Mouse (Mus musculus): ENCODE results near the gene Gimap4.
A peak's percentile ranks its signal among the peaks of the same experiment; 100 is the strongest.

Gimap4 gene

DNA sequence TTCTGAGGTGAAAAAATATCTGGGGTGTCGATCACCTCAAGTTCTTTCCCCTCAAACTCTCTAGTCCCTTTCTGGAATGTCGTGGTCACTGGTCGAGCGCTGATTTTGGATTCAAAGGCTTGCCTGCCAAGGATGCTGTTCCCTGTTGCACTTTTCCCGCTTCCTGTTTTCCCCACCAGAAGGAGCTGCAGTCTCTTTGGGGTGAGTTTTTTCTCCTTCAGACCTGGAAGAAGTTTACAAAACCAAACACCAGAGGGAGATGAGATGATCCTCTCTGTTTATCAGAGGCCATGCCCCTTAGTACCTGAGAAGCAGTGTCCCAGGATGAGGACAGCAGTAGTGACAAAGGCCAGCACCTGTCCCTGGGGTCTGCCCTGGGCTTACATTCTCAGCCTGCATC is 18.3 kb downstream of the Gimap4 start:
- DNase-seq, result no peak

DNA sequence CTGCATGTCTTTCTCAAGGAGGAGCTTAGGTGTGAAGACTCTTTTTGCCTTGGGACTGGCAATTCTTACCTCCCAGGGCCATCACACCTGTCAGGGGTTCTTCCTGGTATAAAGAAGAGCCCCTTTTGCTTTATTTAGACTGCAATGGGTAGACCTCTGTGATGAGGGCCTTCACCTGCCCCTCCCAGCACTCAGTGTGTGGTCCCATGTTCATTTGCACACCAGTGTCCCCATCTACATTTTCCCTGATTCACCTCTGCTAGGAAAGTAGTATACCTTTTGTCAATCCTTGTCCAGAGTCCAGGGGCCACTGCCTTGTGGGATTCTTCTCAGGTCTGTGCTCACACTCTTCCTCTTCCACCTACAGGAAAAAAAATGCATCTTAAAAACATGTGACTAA is 19.8 kb downstream of the Gimap4 start:
- DNase-seq, result no peak

DNA sequence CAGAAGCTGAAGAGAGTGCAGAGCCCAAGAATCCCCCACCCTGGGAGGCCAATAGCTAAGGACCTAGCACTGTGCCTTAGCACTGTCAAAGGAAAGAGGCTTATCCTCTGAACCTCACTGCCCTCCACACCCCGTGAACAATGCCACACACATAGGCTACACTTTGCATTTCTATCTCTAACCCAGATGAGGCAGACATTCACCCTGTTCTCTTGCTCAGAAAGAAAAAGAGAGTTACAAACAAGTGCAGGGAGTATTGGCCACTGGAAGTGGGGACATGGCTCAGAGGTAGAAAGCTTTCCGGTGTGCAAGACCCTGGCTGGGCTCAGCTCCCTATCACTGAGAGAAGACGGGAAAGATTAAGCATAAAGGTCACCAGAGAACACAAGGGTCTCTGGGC is 21.8 kb downstream of the Gimap4 start:
- DNase-seq, result no peak

DNA sequence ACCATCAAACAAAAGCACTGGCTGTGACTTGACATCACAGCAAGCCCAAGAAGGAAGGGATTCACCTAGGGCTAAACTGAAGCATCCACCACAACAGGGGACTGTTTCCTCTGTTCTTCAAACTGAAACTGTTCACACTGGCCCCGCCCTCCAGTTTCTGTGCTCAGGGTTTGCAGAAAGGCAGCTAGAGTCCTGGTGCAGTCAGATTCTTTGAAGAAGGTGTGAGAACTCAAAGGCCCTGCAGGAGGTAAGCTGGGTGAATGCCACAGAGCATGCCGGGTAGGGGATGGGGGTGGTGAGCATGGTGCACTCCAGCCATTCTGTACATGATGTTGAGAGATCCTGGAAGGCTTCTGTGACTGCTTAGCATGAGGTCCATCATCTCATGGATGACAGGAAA is 34.1 kb downstream of the Gimap4 start, which contains the start of the genes Gm28053 and Gimap7:
Gene Gm28053 (plus strand): TSS at position 153 of the 400 bp plus-strand sequence.
Gene Gimap7 (plus strand): TSS at position 167 of the 400 bp plus-strand sequence.
- DNase-seq, result no peak

DNA sequence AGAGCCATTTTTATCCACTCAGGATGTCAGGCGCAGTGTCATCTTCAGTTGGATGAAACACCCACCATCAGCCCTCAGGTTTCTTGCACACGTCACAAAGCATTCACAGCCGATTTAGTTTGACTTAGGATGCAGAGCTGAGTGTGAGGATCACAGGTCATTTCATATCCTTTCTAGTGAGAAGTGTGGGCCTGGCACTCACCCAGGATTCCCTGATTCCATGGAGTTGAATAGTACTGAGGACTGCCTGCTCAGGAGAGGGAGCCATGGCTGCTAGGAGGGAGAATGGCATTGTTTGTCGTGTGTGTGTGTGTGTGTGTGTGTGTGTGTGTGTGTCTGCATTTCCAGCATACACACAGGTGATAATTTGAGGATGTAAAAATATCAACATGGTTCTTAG is 36.0 kb downstream of the Gimap4 start:
- no peak for DNase-seq

DNA sequence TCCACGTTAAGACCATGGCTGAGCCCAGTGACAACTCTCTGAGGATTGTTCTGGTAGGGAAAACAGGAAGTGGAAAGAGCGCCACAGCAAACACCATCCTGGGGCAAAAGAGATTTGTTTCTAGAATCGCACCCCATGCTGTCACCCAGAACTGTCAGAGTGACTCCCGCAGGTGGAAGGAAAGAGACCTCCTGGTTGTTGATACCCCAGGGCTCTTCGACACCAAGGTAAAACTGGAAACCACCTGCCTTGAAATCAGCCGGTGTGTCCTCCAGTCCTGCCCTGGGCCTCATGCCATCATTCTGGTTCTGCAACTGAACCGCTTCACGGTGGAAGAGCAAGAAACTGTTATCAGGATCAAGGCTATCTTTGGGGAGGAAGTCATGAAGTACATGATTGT is 39.1 kb downstream of the Gimap4 start:
- DNase-seq, result no peak

DNA sequence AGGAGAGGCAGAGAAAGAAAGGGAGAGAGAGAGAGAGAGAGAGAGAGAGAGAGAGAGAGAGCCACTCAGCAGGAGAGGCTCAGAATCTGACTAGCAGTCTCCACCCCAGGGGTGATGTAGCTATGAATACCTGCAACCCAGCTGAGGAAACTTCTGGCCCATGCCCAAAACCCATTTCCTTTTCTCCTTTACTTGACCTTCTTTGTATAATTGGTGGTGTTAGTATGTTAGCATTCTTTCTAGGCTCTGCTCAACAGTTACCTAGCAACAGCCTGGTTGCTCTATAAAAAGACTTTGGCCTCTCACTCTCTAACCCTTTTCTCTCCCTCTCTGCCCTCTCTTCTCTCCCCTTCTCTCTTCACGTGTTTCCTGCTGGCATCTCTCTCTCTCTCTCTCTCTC is 41.1 kb downstream of the Gimap4 start:
- DNase-seq, result peak; percentile 69 to 79

DNA sequence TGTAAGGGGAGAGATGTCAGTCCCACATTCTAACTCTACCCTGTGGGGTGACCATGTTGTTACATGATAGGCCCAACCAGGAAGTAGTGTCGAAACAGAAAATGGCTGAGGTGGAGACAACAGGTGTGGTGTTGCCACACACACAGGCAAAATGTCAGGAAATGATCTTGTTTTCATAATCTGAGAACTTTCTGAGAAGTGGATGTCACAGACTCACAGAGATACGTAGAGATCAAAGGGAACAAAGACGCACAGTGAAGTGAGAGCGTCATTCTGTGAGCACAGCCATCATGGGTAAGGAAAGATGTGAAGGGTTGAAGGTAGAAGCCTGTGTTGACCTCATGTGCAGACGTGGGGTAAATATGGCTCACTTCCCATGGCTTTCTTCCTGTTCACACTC is 43.4 kb downstream of the Gimap4 start:
- no peak for DNase-seq

DNA sequence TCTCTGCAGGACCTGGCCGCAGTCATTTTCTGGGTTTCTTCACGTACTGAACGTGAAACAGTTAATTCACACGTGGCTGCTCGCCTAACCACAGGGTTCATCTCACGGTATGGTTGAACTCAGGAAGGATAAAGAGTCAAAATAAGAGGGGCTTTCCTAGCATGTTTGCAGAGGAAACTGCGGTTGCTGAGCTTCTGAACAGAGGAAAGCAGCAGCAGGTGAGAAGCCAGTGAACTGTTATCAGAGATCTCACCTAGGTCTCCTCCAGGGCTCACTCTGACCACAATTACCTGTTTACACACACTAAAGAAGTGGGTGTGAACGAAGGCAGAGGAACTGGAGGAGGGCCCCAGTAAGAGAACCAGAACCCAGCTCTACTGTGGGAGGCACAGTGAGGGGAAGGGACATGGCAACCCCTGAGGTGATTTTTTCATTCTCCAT is 48.5 kb downstream of the Gimap4 start:
- no peak for DNase-seq

DNA sequence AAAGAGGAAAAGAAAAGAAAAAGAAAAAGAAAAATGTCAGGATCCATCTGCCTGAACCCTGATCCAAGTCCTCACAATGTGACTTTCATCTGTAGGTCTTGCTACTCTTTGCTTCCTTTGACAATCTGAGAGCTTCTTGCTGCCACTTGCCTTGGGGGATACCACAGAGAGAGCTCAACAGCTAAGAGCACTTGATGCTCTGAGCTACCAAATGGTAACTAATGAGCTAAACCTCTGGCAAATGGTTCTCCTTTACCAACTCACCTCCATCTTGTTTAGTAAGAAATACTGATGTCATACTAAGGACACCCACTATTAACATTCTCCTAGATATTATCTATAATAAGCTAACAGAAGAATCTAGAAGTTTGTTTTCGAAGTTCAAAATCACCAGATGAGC is 49.3 kb downstream of the Gimap4 start:
- DNase-seq, result no peak

DNA sequence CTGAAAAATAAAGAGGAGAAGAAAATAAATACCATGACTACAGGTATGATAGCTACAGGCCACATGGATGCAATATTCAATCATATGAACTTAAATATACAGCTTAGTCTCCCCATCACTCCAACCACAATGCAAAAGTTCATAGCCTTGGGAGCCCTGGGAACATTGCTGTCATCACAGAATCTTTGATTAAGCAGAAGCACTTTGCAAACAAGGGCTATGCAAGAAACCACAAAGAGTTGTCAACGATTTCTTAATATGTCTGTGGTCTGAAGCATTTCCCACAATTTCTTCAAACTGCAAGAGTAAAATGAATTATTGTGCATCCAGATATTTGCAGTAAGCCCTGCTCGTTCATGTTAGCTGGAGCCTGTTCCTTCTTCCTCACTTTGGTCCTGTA is 52.7 kb downstream of the Gimap4 start:
- no peak for DNase-seq

DNA sequence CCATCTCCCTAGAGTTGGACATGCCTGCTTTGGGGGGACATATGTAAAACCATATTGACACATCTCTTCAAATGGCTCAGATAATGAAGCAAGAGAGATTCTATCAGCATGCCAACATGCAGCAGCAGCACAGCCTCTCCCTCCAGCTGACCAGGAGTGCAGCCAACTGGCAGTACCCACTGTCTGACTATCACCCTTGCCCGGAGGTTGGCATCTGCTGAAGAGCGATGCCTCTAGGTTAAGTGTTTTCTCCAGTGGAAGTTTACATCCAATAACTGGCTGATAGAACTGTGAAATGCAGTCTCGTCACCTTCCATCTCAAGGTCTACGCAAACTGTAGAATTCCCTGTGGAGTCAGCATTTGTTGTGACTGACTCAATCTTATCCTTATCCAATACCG is 53.3 kb downstream of the Gimap4 start:
- no peak for DNase-seq

DNA sequence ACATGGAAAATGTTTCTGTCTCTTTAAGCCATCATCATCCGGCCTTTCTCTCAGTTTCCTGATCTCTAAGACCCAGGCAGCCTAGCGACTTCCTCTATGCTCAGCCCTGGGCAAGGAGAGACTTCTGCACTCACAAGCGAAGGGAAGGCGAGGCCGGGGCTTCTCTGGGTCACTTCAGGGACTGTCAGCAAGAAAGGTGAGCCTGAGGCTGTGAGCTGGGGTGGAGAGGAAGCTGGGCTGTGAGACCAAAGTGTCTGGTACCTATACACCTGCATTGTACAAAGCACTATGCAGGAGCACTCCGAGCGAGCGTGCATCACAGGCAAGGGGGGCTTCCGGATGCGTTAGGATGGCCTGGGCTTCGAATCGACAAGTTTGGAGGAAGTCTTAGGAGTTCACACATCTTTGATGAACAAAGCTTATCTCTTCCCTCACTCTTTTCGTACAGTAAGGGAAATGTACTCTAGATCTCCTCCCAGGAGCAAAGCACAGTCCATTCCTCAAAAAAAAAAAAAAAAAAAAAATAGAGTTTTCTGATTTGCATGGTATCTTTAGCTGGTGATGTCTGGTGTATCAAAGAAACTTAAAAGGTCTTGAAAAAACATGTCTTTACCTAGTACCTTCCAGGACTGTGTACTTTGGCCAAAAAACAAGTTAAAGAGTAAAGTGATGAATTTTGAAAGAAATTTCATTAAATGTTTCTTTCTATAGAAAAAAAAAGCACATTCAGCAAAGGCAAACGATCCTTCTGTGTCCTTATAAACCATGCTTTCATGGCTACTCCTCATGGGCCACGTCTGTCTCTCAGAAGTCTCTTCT is 54.8 kb downstream of the Gimap4 start, which contains the start of gene Gimap1:
Gene Gimap1 (plus strand): TSS at position 94 of the 819 bp plus-strand sequence.
- peak; percentile 31 to 51 for DNase-seq

DNA sequence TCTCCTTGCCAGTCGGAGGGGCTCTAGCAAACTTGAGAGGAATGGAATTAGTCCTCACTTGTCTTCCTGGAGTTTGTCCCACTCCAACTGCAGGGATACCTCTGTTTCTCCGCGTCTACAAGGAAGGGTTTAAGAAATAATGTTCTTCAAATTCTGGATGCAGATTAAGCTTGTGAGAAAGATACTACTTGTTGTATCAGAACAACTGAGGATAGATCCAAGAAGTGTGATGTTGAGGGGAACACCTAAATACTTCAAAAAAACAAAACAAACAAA is 55.4 kb downstream of the Gimap4 start:
- DNase-seq, result no peak

DNA sequence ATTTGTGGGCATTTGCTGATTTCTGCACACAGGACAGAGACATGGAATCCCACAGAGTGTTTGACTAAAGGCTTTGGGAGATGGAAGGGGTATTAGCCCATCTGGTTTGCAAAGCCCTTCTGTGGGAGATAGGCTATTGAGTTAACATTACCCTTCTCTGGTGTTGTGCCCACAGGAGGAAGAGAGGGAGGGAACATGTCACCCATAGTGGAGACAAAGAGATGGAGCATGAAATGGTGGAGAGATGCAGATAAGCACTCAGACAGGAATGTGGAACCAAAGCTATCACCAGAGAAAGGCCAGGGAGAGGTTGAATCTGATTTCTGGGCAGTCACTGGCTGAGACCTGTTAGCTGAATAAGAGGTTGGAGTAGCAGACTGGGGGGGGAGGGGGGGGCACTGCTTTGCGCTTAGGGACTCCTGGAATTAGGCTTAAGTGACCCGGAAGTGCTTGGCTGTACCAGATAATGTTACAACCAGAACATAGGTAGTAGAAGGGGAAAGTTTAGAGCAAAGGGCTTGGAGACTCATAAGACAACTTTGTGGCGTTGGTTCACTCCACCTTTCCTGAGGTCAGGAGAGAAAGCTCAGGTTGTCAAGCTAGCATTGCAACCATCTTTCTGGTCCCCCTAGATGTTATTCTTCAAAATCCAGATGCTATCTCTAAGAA is 56.3 kb downstream of the Gimap4 start:
- no peak for DNase-seq

DNA sequence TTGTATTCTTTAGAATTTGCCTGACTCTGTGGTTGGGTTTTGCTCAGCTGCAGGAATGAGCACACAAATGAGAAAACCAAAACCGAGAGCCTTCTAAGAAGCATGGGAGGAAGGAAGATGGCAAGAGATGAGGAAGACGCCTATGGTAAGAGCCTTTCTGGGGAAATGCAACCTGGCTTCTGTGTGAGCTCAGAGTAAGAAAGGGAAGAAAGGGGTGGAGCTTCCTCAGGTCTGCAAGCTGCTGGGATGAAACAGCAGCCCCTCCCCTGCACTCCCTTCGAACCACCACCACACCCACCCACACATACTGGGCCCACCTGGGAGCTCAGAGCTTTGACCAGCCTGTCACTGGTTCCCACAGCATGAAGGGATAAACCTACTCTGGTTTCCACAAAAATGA is 56.9 kb downstream of the Gimap4 start:
- peak in 1 of 2 experiments; percentile 43 for DNase-seq
